In genomic region chr2:35679812-35680672, GRCm38 (mm10) we compare ENCODE assay signal across 8 mouse cellular contexts.
DNase-seq lines count a peak whose midpoint lies in the region; ATAC-seq and TF ChIP-seq lines count a peak whose summit lies in the region.

No protein-coding gene starts in this region.

- no peaks in the 10 kb centered on the region for H3K36me3 ChIP-seq in embryonic facial prominence, embryonic 14.5 days (ENCODE audit: control insufficient read depth, insufficient read depth, low read length)
- 0 out of 2 replicates have a peak, but pooled peaks cover 11% of the 10 kb centered on the region for H3K36me3 ChIP-seq in intestine, postnatal 0 days (ENCODE audit: control insufficient read depth, insufficient read depth)

- ATAC-seq in embryonic facial prominence, embryonic 14.5 days (ENCODE audit: low read depth), result no peak
- ATAC-seq in intestine, postnatal 0 days, result peak; percentile 67

- H3K4me1 ChIP-seq in embryonic facial prominence, embryonic 14.5 days (ENCODE audit: control insufficient read depth, insufficient read depth, low read length), result peaks cover 77% of the 10 kb centered on the region
- H3K4me1 ChIP-seq in intestine, postnatal 0 days (replicated peaks; ENCODE audit: control insufficient read depth, insufficient read depth, low read length), result peaks cover 46% of the 10 kb centered on the region
- peaks cover 69% of the 10 kb centered on the region for H3K4me1 ChIP-seq in lung, adult 2 months (ENCODE audit: control insufficient read depth, insufficient read depth, low read length)

- H3K27ac ChIP-seq in embryonic facial prominence, embryonic 14.5 days (replicated peaks; ENCODE audit: low read depth, low read length), result peak overlapping the region; percentile 57
- peak overlapping the region; percentile 46 for H3K27ac ChIP-seq in intestine, postnatal 0 days (ENCODE audit: low read depth, low read length)

- no peak overlapping the region for H3K4me2 ChIP-seq in embryonic facial prominence, embryonic 14.5 days (ENCODE audit: low read depth, low read length)
- no peak overlapping the region for H3K4me2 ChIP-seq in intestine, postnatal 0 days (replicated peaks; ENCODE audit: low read depth)

- no peak for TF ChIP-seq CTCF in intestine, postnatal 0 days (IDR thresholded peaks at IDR 0.05; ENCODE audit: low read depth)
- TF ChIP-seq CTCF in lung, adult 2 months (IDR thresholded peaks at IDR 0.05; ENCODE audit: insufficient read depth, low read length), result no peak

- DNase-seq in B cell, adult 2 months, result peak; percentile 36 to 49
- DNase-seq in MEL-GATA-1-ER (ENCODE audit: extremely low read depth, low read depth), result peak; percentile 37
- no peak for DNase-seq in embryonic facial prominence, embryonic 14.5 days (ENCODE audit: low spot score)
- peak; percentile 58 for DNase-seq in lung, adult 2 months
- peak; percentile 71 for DNase-seq in thymus, postnatal 0 days (ENCODE audit: low spot score)
- DNase-seq in cerebellum, adult 11 months, result no peak
- no peak for DNase-seq in layer of hippocampus, postnatal 14 days (ENCODE audit: low spot score in 2 of 2)

- H3K9ac ChIP-seq in embryonic facial prominence, embryonic 14.5 days (ENCODE audit: low read depth, low read length), result 0 out of 2 replicates have a peak overlapping the region, but pooled peaks have one; percentile 9
- no peak overlapping the region for H3K9ac ChIP-seq in intestine, postnatal 0 days (ENCODE audit: low read depth, low read length)

- peak; percentile 12; the same call in 1 of the 2 replicates for TF ChIP-seq POLR2A in lung, adult 2 months (IDR thresholded peaks at IDR 0.05; ENCODE audit: borderline replicate concordance, extremely low read depth, low read depth, low read length)

- H3K4me3 ChIP-seq in embryonic facial prominence, embryonic 14.5 days (ENCODE audit: low read depth, low read length), result no peak overlapping the region
- no peak overlapping the region for H3K4me3 ChIP-seq in intestine, postnatal 0 days (ENCODE audit: low read depth, low read length)
- H3K4me3 ChIP-seq in lung, adult 2 months (replicated peaks; ENCODE audit: extremely low read depth, low read depth, low read length), result no peak overlapping the region

- H3K27me3 ChIP-seq in embryonic facial prominence, embryonic 14.5 days (replicated peaks; ENCODE audit: control insufficient read depth, insufficient read depth, low read length), result no peaks in the 10 kb centered on the region
- no peaks in the 10 kb centered on the region for H3K27me3 ChIP-seq in intestine, postnatal 0 days (replicated peaks; ENCODE audit: control insufficient read depth, insufficient read depth, low read length)

- no peaks in the 10 kb centered on the region for H3K9me3 ChIP-seq in embryonic facial prominence, embryonic 14.5 days (ENCODE audit: control insufficient read depth, low read length)
- H3K9me3 ChIP-seq in intestine, postnatal 0 days (ENCODE audit: control insufficient read depth), result no peaks in the 10 kb centered on the region

- WGBS in embryonic facial prominence, embryonic 14.5 days, result 28% methylated on average over 10 of the region's 10 CpGs
- 29% methylated on average over 10 of the region's 10 CpGs for WGBS in intestine, postnatal 0 days
- 18% methylated on average over 10 of the region's 10 CpGs for WGBS in lung, adult 2 months

Comparison
In these comparisons a context has a peak if more than half of its experiments do, and no peak if none do; other contexts are left out.
1. DNase-seq: peak in B cell, adult 2 months (2 of 2), MEL-GATA-1-ER (single experiment), lung, adult 2 months (single experiment) and thymus, postnatal 0 days (single experiment); none in embryonic facial prominence, embryonic 14.5 days (single experiment), cerebellum, adult 11 months (single experiment) and layer of hippocampus, postnatal 14 days (0 of 2).